Mouse (Mus musculus) ES-E14 (cell line): ENCODE data around the gene Rad54l2. TPM values are rescaled to one million over a fixed set of nuclear protein-coding genes. Genes with fewer than 3 reads are reported as not detected.

Experiments
- DNase-seq: peaks from one replicate; pipeline ENCODE4 v3.0.0-alpha.2; 2013; ENCODE audit warnings: low read depth, low spot score
- H3K27ac ChIP-seq: 2 replicates; pipeline ENCODE4 v1.5.1; 2012; ENCODE audit warnings: low read depth, mild to moderate bottlenecking, low read length, moderate library complexity, mixed read lengths; ENCODE audit not compliant: poor library complexity, insufficient read depth, severe bottlenecking
- H3K36me3 ChIP-seq: 2 replicates; pipeline ENCODE4 v1.6.1; 2012; ENCODE audit warnings: mild to moderate bottlenecking, low read length, moderate library complexity, mixed read lengths; ENCODE audit not compliant: control insufficient read depth, poor library complexity, insufficient read depth, severe bottlenecking
- H3K4me1 ChIP-seq, 2 experiments: fragments of 150-350 bp in 1 of 2; sonication (generic) in 1 of 2; 2 replicates each; pipeline ENCODE4 v1.6.1; 2012; ENCODE audit warnings: low read length in 2 of 2, mild to moderate bottlenecking in 1 of 2, mixed read lengths in 1 of 2; ENCODE audit not compliant: control insufficient read depth in 2 of 2, insufficient read depth in 2 of 2, poor library complexity in 1 of 2
- H3K4me3 ChIP-seq, 2 experiments: fragments of 150-350 bp in 1 of 2; sonication (generic) in 1 of 2; 2 replicates each; pipeline ENCODE4 v1.5.1; 2012; ENCODE audit warnings: low read length in 2 of 2, low read depth in 1 of 2, mild to moderate bottlenecking in 1 of 2, mixed read lengths in 1 of 2; ENCODE audit not compliant: insufficient read depth in 1 of 2, poor library complexity in 1 of 2, severe bottlenecking in 1 of 2
- H3K9ac ChIP-seq: 2 replicates; pipeline ENCODE4 v1.6.1; 2012; ENCODE audit warnings: low read depth, mild to moderate bottlenecking, low read length, mixed read lengths; ENCODE audit not compliant: poor library complexity, insufficient read depth, severe bottlenecking
- H3K9me3 ChIP-seq: fragments of 150-350 bp; sonication (generic); 2 replicates; pipeline ENCODE4 v1.6.1; 2012; ENCODE audit warnings: low read depth, mild to moderate bottlenecking, low read length; ENCODE audit not compliant: control insufficient read depth, insufficient read depth
- CHD2 ChIP-seq: IDR thresholded peaks from 2 replicates; pipeline ENCODE4 v1.6.1; 2014; ENCODE audit warnings: mild to moderate bottlenecking, low read depth, low read length, inconsistent platforms
- HCFC1 ChIP-seq: IDR thresholded peaks from 2 replicates; pipeline ENCODE4 v1.6.1; 2012; ENCODE audit warnings: low read length, inconsistent platforms, borderline replicate concordance; ENCODE audit not compliant: insufficient read depth
- MAFK ChIP-seq: IDR thresholded peaks from 2 replicates; pipeline ENCODE4 v1.6.1; 2014; ENCODE audit warnings: mild to moderate bottlenecking, low read depth, low read length, inconsistent platforms; ENCODE audit not compliant: insufficient read depth
- ZC3H11A ChIP-seq: IDR thresholded peaks from 2 replicates; pipeline ENCODE4 v1.6.1; 2012; ENCODE audit warnings: low read depth, mild to moderate bottlenecking, inconsistent platforms, low read length, borderline replicate concordance
- ZNF384 ChIP-seq: IDR thresholded peaks from 2 replicates; pipeline ENCODE4 v1.6.1; 2012; ENCODE audit warnings: low read depth, low read length, inconsistent platforms
- in situ Hi-C, 2 experiments: fragments of 600-800 bp; cut with MboI; formaldehyde crosslinking; loops; one replicate each; pipeline ENCODE4 v1.15.1; 2025; ENCODE audit warnings: low sequenced_read_pairs in 2 of 2, inconsistent platforms in 1 of 2; ENCODE audit not compliant: unreplicated experiment in 2 of 2
- total RNA-seq: library from RNA; depleted of rRNA; stranded (reverse); fragments of 300-350 nt; gene quantifications from 2 replicates; pipeline ENCODE4 v1.2.3, GENCODE M21; 2012

Rad54l2 gene
- total RNA-seq, 1 experiment: 21.4 TPM

- peaks cover 19% of the 10 kb centered on the region for H3K36me3 ChIP-seq
- no peak overlapping the region for H3K9ac ChIP-seq
- H3K27ac ChIP-seq: no peak overlapping the region
- H3K9me3 ChIP-seq: no peaks in the 10 kb centered on the region
- TF ChIP-seq ZNF384: no peak
- peak; percentile 55 for TF ChIP-seq MAFK
- peaks cover 0 to 2% of the 10 kb centered on the region in 2 experiments; a peak in 1 of 4 replicates for H3K4me1 ChIP-seq
- DNase-seq: no peak
- H3K4me3 ChIP-seq: no peak overlapping the region
- in situ Hi-C loops: no loop called here
These were observed 72.3 kb downstream of the Rad54l2 start for GRCm38 (mm10) chr9:106716729-106717128.

GRCm38 (mm10) chr9:106716232-106716631 lies 72.8 kb downstream of the Rad54l2 start:
- H3K36me3 ChIP-seq: peaks cover 19% of the 10 kb centered on the region
- H3K4me3 ChIP-seq: no peak overlapping the region
- H3K27ac ChIP-seq: no peak overlapping the region
- DNase-seq: no peak
- TF ChIP-seq ZNF384: no peak
- TF ChIP-seq HCFC1: no peak
- H3K9me3 ChIP-seq: no peaks in the 10 kb centered on the region
- H3K9ac ChIP-seq: no peak overlapping the region
- peaks cover 0 to 2% of the 10 kb centered on the region in 2 experiments; a peak in 1 of 4 replicates for H3K4me1 ChIP-seq
- in situ Hi-C loops: no loop called here

GRCm38 (mm10) chr9:106712470-106712869 lies 76.5 kb downstream of the Rad54l2 start:
- TF ChIP-seq ZNF384 (no peak), MAFK (no peak), HCFC1 (no peak), ZC3H11A (no peak), CHD2 (no peak)
- Histone ChIP-seq H3K4me3 (no peak overlapping the region), H3K9ac (no peak overlapping the region), H3K27ac (no peak overlapping the region), H3K36me3 (peaks cover 19% of the 10 kb centered on the region), H3K4me1 (no peaks in the 10 kb centered on the region), H3K9me3 (no peaks in the 10 kb centered on the region)
- no peak for DNase-seq
- in situ Hi-C loops: no loop called here

- no peak overlapping the region for H3K9ac ChIP-seq
- H3K4me1 ChIP-seq: peaks cover 0 to 4% of the 10 kb centered on the region in 2 experiments; a peak in 1 of 4 replicates
- TF ChIP-seq ZC3H11A (no peak), HCFC1 (no peak), CHD2 (no peak), ZNF384 (no peak), MAFK (no peak)
- H3K4me3 ChIP-seq: no peak overlapping the region
- no peak for DNase-seq
- no peaks in the 10 kb centered on the region for H3K9me3 ChIP-seq
- no peak overlapping the region for H3K27ac ChIP-seq
- peaks cover 9% of the 10 kb centered on the region for H3K36me3 ChIP-seq
- in situ Hi-C loops: no loop called here
These were observed 96.0 kb downstream of the Rad54l2 start for GRCm38 (mm10) chr9:106692973-106693481.

- Histone ChIP-seq H3K4me3 (no peak overlapping the region), H3K9ac (no peak overlapping the region), H3K27ac (no peak overlapping the region), H3K4me1 (peaks cover 2 to 14% of the 10 kb centered on the region in 2 experiments; a peak in 2 of 4 replicates), H3K9me3 (no peaks in the 10 kb centered on the region), H3K36me3 (peaks cover 6% of the 10 kb centered on the region; the same call in 1 of the 2 replicates)
- DNase-seq: no peak
- in situ Hi-C loops: no loop called here
- TF ChIP-seq HCFC1: no peak
- TF ChIP-seq ZNF384: no peak
- no peak for TF ChIP-seq MAFK
- no peak for TF ChIP-seq ZC3H11A
- TF ChIP-seq CHD2: no peak
These were observed 100.2 kb downstream of the Rad54l2 start for GRCm38 (mm10) chr9:106688834-106689233.
